Mouse (Mus musculus) heart, postnatal 0 days (tissue): ENCODE data around the gene Ing5.

Experiments
- CTCF ChIP-seq: IDR thresholded peaks from 2 replicates; pipeline ENCODE4 v1.5.1; 2016; ENCODE audit warnings: antibody characterized with exemption, control low read depth, low read depth
- EP300 ChIP-seq: IDR thresholded peaks from 2 replicates; pipeline ENCODE4 v1.6.1; 2016; ENCODE audit warnings: antibody characterized with exemption, low read depth

DNA sequence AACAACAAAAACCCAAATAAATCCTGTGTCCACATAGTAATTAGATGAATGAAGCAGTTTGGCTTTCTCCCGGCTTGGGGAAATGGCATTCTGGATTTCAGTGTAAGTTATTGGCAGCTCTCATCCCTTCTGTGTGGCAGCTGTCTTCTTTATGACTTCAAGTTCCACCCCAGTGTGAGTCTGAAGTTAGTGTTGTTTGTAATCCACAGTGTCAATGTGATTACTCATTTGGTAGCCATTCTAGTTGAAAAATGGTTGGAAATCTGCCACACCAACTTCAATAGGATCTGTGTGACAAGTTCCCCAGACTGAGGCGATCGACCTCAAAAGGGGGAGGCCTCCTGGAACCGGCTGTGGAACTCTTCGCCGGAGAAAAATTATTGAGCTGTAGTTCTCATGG, 53.6 kb downstream of the Ing5 start:
- TF ChIP-seq CTCF, result no peak
- TF ChIP-seq EP300, result no peak
